In the genomic region with DNA sequence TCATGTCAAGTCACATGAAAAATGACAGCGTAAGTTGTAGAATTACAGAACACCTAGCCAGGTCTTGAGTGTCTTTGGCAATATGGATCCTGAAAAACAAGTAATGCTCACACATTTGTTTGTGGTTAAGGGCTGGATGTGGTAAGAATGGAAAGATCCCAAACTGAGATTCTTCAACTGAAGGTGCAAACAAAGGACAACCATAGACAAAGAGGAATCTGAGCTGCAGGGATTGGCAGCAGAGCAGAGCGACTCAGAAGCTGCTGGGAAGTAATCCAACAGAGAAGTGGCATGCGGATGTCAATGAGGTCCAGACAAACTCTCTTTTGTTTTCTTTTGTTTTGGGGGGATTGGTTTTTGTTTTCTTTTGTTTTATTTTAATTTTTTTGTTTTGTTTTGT, we compare ENCODE assay signal across 19 mouse cellular contexts.
"Had no signal": no experiment of that assay in that cellular context is flagged by ENCODE, and none has a peak within 500 bp of the region (broad histone marks: within the 10 kb centered on the region; RNA-seq: fewer than 3 reads in every experiment).

No protein-coding gene starts in this region.

- H3K9ac ChIP-seq: liver, embryonic 13.5 days; neural tube, embryonic 13.5 days; stomach, embryonic 15.5 days had no signal

- H3K4me2 ChIP-seq: liver, embryonic 13.5 days; midbrain, embryonic 11.5 days; neural tube, embryonic 13.5 days; stomach, embryonic 15.5 days had no signal

- H3K36me3 ChIP-seq: neural tube, embryonic 13.5 days; stomach, embryonic 15.5 days had no signal

- H3K27me3 ChIP-seq: liver, embryonic 13.5 days; neural tube, embryonic 13.5 days; stomach, embryonic 15.5 days had no signal

- H3K4me3 ChIP-seq: layer of hippocampus, adult 2 months; liver, embryonic 13.5 days; myocyte; neural tube, embryonic 13.5 days; stomach, embryonic 15.5 days had no signal

- H3K4me1 ChIP-seq: liver, embryonic 13.5 days; stomach, embryonic 15.5 days had no signal

- DNase-seq: kidney, postnatal 25 days; layer of hippocampus, adult 9-11 months; liver, embryonic 13.5 days; lung, adult 2 months; lung, postnatal 14 days; lung, postnatal 4 days; retina, postnatal 1 day; right cerebral cortex, postnatal 25 days; spleen, adult 18-20 months; thymus, adult 18-20 months; thymus, postnatal 14 days; thymus, postnatal 4 days had no signal

- ATAC-seq: midbrain, embryonic 16.5 days had no signal

- H3K27ac ChIP-seq: kidney, postnatal 0 days; layer of hippocampus, adult 2 months; liver, embryonic 13.5 days; neural tube, embryonic 13.5 days; stomach, embryonic 15.5 days had no signal

- H3K9me3 ChIP-seq: liver, embryonic 13.5 days; neural tube, embryonic 13.5 days; stomach, embryonic 15.5 days had no signal
